Mouse (Mus musculus): Measurements from ENCODE around the gene Tpm1.

GRCm38 (mm10) chr9:67094371-67094770 is 45.2 kb upstream of the Tpm1 start:
- TF ChIP-seq CTCF (IDR thresholded peaks at IDR 0.05), result no peak
- TF ChIP-seq EP300 (IDR thresholded peaks at IDR 0.05), result no peak
